Mouse (Mus musculus): ENCODE measurements around the gene Osbpl3. TPM values are rescaled to one million over a fixed set of nuclear protein-coding genes. Genes with fewer than 3 reads are reported as not detected.

Gene Osbpl3
- polyA plus RNA-seq, 1 experiment from 2014 or later = 1.4 TPM

- Histone ChIP-seq H3K4me1 (peaks cover 15% of the 10 kb centered on the region), H3K4me3 (no peak overlapping the region), H3K27me3 (replicated peaks) (no peaks in the 10 kb centered on the region), H3K4me2 (no peak overlapping the region), H3K36me3 (no peaks in the 10 kb centered on the region), H3K9me3 (replicated peaks) (no peaks in the 10 kb centered on the region), H3K27ac (no peak overlapping the region), H3K9ac (no peak overlapping the region)
- ATAC-seq = no peak
- WGBS (ENCODE audit: insufficient replicate concordance) = 44% methylated on average over 4 of the region's 4 CpGs
These were observed 211.0 kb downstream of the Osbpl3 start for GRCm38 (mm10) chr6:50244967-50245366.

- Histone ChIP-seq H3K27ac (no peak overlapping the region), H3K4me3 (no peak overlapping the region), H3K4me2 (no peak overlapping the region), H3K9me3 (replicated peaks) (no peaks in the 10 kb centered on the region), H3K9ac (no peak overlapping the region), H3K36me3 (no peaks in the 10 kb centered on the region), H3K27me3 (replicated peaks) (no peaks in the 10 kb centered on the region), H3K4me1 (peaks cover 19% of the 10 kb centered on the region)
- ATAC-seq = no peak
- 66% methylated on average over 4 of the region's 4 CpGs for WGBS (ENCODE audit: insufficient replicate concordance)
These were observed 211.9 kb downstream of the Osbpl3 start for GRCm38 (mm10) chr6:50244126-50244525.

Other genes with a start within 250 kb of the Osbpl3 start
- 18.2 and 18.7 TPM in 2 replicates for gene Gsdme, start 192.3 kb downstream of the Osbpl3 start, polyA plus RNA-seq (2016; fragmentation: Nextera tagmentation; extraction: Ambion mirVana)
- 63.0 and 63.2 TPM in 2 replicates for gene Cycs, start 110.3 kb upstream of the Osbpl3 start, polyA plus RNA-seq (2016; fragmentation: Nextera tagmentation; extraction: Ambion mirVana)
- gene 4921507P07Rik, start 140.4 kb upstream of the Osbpl3 start, polyA plus RNA-seq (2016; fragmentation: Nextera tagmentation; extraction: Ambion mirVana) = 0.13 and 0.19 TPM in 2 replicates
- gene Npvf, start 198.2 kb upstream of the Osbpl3 start, polyA plus RNA-seq (2016; fragmentation: Nextera tagmentation; extraction: Ambion mirVana) = not detected in 2 replicates